Mouse (Mus musculus) testis, adult 2 months (tissue): Measurements from ENCODE around the gene Fkbp7.

ENCODE experiments used
- CTCF ChIP-seq: fragments of 200-500 bp; IDR thresholded peaks from 2 replicates; pipeline ENCODE4 v1.5.1; 2012; ENCODE audit warnings: low read depth, mild to moderate bottlenecking, inconsistent platforms, low read length, moderate library complexity; ENCODE audit not compliant: control insufficient read depth, insufficient read depth, insufficient replicate concordance
- POLR2A ChIP-seq: fragments of 200-500 bp; IDR thresholded peaks from 2 replicates; pipeline ENCODE4 v1.6.1; 2012; ENCODE audit warnings: low read depth, mild to moderate bottlenecking, inconsistent platforms, low read length, moderate library complexity; ENCODE audit not compliant: control insufficient read depth

DNA sequence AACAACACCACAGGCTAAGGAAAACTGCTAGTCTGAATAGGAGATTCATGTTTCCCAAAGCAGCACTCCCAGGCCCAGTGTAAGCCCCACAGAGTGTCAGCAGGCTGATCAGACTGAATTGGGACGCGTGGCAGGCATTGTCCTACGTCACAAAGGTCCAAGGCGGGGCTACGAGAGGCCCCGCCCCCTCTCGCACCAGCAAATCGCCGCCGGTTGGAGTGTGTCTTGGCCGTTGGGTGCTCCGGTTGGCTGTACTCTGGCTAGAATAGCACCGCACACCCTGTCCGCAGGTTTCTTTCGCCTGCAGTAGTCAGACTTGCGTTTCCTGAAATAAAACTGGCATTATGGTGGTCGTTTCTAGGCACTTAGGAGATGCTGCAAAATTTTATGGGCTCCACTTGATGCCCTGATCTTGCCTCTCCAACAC is at the start of gene Fkbp7:
- TF ChIP-seq POLR2A = peak; percentile 99
- no peak for TF ChIP-seq CTCF
